Mouse (Mus musculus) cerebellum, adult 9-11 months (tissue): ENCODE measurements at regions not wholly inside any gene's neighbourhood (a gene's known extent, or its start where the extent isn't known, plus 50 kb on each side); places are given as distances from the start of the nearest gene placed in this dataset.
"Not testable (repeated sequence)": the region's sequence is repeated elsewhere in the genome, so short reads cannot be mapped to it uniquely, and the experiment has no call there.

Experiments
- DNase-seq: peaks from one replicate; pipeline ENCODE4 v3.0.0; 2022

DNA sequence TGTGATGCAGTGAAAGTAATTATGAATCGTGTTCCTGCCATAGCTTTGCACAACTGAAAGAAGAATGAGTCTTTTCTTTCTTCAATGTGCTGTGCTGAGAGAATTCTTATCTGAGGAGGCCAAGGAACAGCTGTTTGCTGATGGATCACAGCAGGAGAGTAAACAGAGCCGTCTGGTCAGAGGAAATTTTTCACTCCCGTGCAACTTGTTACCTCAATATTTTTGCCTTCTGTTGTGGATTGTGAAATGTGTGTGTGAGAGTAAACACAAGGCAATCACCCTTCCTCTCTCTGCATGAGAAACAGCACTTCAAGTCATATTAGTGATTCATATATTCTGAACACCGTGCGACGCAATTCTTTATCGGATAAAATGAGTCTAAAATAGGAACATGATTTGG is 171.9 kb downstream of the Epm2a start:
- DNase-seq = peak; percentile 13

DNA sequence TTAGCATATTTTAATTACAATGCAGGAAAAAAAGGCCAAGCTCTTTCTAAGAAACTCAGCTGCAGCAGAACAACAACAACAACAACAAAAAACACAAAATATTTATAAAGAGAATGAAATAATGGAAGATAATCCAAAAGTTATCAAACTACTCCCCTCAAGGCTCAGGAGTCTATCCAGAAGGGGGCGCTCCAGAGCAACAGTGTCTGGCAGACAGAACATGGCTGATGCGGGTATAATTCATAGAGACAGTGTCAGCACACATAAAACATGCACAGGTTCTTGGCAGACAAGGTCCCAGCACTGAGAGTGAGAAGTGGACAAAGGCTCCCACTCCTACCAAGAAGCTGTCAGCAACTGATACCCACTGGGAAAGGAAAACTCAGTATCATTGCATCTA is 173.9 kb downstream of the Epm2a start:
- DNase-seq = no peak

- DNase-seq = no peak
Observed at GRCm38 (mm10) chr10:11531343-11531742, 188.1 kb downstream of the Epm2a start.

DNA sequence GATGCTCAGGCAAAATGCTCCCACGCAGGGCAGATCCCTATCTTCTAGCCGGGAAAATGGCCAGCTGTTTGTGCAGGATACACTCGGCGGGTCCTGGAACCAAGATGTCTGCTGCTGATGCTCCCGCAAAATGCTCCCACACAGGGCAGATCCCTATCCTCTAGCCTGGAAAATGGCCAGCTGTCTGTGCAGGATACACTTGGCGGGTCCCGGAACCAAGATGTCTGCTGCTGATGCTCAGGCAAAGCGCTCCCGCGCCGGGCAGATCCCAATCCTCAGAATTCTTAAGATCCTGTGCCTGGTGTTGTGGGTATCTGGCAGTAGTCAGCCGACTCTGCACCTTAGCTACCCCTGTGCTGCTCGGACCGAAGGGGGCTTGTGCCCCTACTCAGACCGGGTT is 212.2 kb downstream of the Epm2a start:
- not testable (repeated sequence) for DNase-seq

GRCm38 (mm10) chr10:11570523-11571055 is 227.4 kb downstream of the Epm2a start:
- DNase-seq = no peak

- no peak for DNase-seq
Observed at GRCm38 (mm10) chr10:11608451-11608850, 265.2 kb downstream of the Epm2a start.

DNA sequence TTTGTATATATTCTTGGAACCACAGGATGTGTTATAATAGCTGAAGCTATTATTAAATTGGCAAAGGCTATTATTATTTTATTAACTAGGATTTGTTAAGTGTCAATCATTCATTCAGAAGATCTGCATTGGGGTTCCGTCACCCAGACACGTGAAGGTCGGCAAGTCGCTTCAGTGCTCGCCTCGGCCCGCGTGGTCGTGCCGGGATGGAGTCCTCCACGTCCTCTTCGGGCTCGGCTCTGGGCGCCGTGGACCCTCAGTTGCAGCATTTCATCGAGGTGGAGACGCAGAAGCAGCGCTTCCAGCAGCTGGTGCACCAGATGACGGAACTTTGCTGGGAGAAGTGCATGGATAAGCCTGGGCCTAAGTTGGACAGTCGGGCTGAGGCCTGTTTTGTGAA is 265.9 kb downstream of the Epm2a start:
- DNase-seq = not testable (repeated sequence)

GRCm38 (mm10) chr10:11648151-11648550 is 304.9 kb downstream of the Epm2a start:
- no peak for DNase-seq

GRCm38 (mm10) chr10:11660056-11660770 is 317.0 kb downstream of the Epm2a start:
- no peak for DNase-seq

GRCm38 (mm10) chr10:11661660-11662250 is 318.6 kb downstream of the Epm2a start:
- no peak for DNase-seq

DNA sequence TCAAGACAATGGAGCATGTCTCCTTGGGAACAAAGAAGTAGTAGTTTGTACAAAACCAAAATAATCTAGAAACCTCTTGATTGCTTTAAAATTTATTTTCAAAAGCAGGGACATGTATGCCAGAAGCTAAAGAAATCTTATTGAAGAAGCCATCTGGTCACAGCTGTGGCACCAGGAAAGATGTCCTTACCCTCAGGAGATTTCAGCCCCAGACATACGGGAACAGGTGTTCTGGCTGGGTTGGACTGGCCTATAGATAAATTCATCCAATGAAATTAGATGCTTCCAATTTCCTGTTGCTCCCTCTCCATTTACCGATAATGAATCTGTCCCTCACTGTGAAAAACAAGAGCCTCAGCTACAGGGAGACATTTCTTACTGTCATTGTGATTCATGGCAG is 366.5 kb downstream of the Epm2a start:
- no peak for DNase-seq

DNA sequence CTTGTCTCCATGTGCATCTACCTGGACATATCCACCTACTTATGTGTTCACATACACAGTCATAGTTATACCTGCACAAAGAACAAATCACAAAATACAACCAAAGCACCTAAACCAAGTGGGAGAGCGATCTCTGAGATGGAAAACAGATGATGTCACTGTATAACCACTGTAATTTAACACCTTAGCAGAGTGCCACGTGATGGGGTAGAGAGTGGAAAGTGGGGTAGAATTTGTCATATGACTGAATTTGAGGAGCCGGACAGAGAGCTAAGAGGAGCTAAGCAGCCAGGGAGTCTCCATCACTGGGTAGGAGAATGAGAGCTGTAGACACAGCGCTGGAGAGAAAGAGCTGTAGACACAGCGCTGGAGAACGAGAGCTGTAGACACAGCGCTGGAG is 381.6 kb downstream of the Epm2a start:
- no peak for DNase-seq

DNA sequence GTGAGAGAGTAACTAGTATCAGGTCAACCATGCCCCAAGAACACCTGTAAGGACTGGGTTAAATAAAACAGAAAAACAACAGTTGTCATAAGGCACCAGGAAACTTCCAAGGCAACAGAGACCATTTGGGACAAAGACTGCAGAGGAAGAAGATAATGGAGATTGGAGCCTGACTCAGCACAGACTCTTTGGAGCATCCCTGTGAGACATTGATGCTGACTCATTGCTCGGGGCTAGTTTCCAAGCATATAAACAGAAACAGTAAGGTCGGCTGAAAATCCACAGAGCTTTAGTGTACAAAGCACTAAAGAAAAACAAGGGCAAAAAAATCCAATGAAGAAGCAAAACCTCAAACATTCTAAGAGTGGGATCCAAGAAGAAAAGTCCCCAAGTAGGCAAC is 386.3 kb downstream of the Epm2a start:
- DNase-seq = no peak

- DNase-seq = no peak
Observed at GRCm38 (mm10) chr10:11739574-11740368, 396.6 kb downstream of the Epm2a start.

GRCm38 (mm10) chr10:11745587-11745986 is 402.4 kb downstream of the Epm2a start:
- no peak for DNase-seq

- DNase-seq = no peak
Observed at GRCm38 (mm10) chr10:11746959-11747358, 403.8 kb downstream of the Epm2a start.

DNA sequence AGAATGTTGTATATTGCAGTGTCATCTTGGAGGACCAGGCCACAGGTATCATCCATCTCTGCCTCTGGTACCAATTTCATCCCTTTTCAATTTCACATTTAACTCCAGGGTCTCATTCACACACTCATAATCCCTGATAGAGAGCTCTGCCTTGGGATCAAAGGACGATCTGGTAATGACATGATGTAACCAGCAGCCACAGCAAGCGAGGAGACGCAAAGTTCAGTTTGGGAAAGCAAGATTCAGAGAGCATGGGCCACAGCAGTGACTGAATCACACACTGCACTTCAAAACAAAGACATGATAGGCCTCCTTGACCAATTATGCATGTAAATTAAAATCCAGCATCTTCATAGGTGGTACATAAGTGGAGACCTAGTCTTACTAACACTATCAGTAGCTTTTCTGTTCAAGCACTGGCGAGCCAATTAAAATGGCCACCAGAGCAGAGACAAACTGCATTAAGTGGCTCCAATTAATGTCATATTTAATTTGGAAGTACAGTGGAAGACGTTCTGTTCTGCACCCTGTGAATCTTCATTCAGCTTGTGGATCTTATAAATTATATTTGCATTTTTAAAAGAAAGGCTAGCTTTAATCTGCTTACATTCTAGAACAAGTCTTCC is 412.0 kb downstream of the Epm2a start:
- DNase-seq = no peak

DNA sequence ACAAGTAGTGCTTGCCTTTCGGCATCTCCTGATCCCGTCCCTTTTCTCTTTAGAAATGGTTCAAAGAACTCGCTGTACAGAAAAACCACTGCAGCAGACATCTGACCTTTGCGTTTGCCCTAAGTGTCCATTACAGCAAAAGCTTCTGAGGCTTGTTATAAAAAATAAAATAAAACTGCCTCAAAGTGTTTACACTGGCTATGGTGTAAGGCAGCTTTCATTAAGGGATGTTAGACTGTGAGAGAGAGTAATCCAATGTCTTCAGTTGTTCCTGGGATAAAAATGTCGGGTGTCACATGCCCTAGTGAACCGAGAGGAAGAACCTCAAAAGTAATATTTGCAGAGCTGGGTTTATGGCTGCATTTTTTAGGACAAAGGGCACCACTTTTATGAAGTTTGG is 434.7 kb downstream of the Epm2a start:
- DNase-seq = no peak

DNA sequence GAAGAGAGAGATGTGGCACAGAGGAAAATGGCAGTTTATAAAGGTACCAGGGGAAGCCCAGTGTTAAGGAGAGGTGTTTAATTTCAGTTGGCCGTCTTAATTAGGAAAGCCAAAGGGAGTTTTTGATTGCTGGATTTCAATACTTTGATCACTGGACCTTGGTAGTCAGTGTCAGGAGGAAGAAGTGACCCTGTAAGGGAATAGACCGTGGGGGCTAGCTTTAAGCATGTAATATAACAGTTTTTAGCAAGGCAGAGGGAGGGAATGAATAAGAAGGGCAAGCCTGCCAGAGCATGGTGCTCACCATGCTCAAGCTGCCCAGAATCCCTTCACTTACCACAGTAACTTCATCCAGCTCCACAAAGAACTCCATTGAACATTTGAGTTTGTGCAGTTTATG is 437.1 kb downstream of the Epm2a start:
- DNase-seq = no peak

DNA sequence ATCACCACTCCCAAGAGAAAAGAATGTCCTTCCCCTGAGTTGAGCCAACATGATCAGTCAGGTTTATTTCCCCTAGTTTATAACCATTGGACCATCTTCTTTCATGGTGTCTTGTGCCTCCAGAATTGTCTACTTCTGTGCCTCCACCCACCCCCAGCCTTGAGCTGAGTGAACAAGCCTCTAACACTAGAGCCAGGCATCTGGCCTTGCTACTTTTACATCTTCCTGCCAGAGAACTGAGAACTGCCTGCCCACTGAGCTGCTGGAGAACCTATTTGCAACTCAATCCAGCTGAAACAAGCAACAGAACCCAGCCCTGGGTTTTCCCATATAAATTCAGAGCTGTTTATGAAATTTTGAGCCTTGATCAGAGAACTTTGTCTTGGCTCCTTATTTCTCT is 444.0 kb downstream of the Epm2a start:
- DNase-seq = no peak

GRCm38 (mm10) chr10:11799510-11799909 is 456.3 kb downstream of the Epm2a start:
- DNase-seq = no peak

- DNase-seq = not testable (repeated sequence)
Observed at GRCm38 (mm10) chr10:11801372-11802230, 458.4 kb downstream of the Epm2a start.
